Mouse (Mus musculus): Measurements from ENCODE around the gene Zfp641. TPM values are rescaled to one million over a fixed set of nuclear protein-coding genes. Genes with fewer than 3 reads are reported as not detected.

Gene Zfp641
- 1.3 TPM for polyA plus RNA-seq (2021)

DNA sequence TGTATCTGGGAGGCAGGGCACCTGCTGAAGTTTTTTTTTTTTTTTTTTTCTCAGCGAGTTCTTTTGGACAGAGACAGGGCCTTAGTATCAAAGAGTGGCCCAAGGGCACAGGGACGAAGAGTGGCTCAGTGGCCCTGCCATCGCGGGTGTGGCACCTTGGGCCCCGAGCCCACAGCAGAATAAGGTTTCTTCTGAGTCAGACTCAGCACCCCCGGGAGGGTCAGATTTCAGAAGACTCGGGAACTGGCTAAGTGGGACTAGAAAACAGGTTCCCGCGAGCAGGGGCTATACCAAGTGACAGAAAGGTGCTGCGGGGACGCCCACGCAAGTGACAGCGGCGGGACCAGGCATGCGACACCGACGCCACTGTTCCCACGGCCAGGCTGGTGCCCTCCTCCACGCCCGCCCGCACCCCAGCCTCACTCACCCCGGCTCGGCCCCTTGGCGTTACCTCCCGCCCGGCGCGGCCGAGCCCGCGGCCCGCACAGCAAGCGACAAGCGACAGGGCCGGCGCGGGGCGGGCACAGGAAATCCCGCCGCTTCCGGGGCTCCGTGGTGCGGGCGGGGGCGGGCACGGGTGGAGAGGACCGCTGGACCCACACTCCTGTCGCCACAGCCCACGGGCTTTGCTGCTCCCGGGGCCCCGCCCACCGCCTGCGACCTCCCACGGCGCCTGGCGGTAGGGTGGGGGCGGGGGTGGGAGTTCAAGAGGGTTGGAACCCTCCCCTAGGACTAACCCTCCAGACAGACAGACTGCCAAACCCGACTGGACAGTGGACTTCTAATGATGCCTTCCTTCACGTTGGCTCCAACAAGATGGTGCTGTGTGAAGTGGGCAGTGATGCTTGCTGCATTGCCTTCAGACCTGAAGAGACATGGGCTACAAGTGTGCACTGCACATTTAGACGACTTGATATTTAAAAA lies at the start of gene Zfp641:
Zfp641 (minus strand) TSS at position 534 of the 924 bp plus-strand sequence.
- POLR2A ChIA-PET, result no interaction called here
- no peak for DNase-seq (ENCODE audit: low read depth, low spot score)
- peaks cover 19% of the 10 kb centered on the region for H3K27me3 ChIP-seq
- in situ Hi-C loops (cut with MboI; ENCODE audit: low pct_unique_long_range_greater_than_20kb), result no loop called here
- CTCF ChIA-PET, result no interaction called here
- no peak for TF ChIP-seq CTCF (IDR thresholded peaks at IDR 0.05)
- no peak for ATAC-seq

DNA sequence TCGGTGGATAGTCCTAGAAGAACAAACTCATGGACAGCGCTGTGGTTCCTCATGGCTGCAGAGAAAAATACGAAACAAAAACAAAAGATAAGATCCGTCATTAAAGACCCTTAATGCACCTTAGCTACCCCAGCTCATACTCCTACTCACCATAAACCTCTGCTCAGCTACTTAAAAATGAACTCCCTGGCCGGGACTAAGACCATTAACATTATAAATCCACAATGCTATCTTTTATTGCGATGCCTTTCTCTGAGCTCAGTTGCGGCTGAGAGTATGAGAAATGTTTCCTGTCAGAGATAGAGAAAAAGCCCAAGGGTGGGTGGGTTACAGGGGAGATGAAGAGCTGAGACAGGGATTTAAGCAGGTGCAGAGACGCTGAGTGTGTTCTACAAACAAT lies 44.9 kb upstream of the Zfp641 start, which contains the start of gene Olfr284:
Olfr284 (minus strand) TSS at position 101 of the 400 bp plus-strand sequence.
- CTCF ChIA-PET, result no interaction called here
- H3K27me3 ChIP-seq, result no peaks in the 10 kb centered on the region
- in situ Hi-C loops (cut with MboI; ENCODE audit: low pct_unique_long_range_greater_than_20kb), result no loop called here
- ATAC-seq, result no peak
- no peak for DNase-seq (ENCODE audit: low read depth, low spot score)
- TF ChIP-seq CTCF (IDR thresholded peaks at IDR 0.05), result no peak
- POLR2A ChIA-PET, result no interaction called here

GRCm38 (mm10) chr15:98317177-98317724 lies 21.3 kb upstream of the Zfp641 start, which contains the start of gene Olfr285:
Gene Olfr285, minus strand, starts transcription at chr15:98317353.
- in situ Hi-C loops (cut with MboI; ENCODE audit: low pct_unique_long_range_greater_than_20kb), result no loop called here
- DNase-seq (ENCODE audit: low read depth, low spot score) (no peak), ATAC-seq (no peak)
- POLR2A ChIA-PET, result no interaction called here
- H3K27me3 ChIP-seq, result peaks cover 6% of the 10 kb centered on the region
- no peak for TF ChIP-seq CTCF (IDR thresholded peaks at IDR 0.05)
- CTCF ChIA-PET, result interaction anchor here (1.4 kb wide), 1 partner anchor 135 kb away, joined by 3 read pairs; no protein-coding TSS in a partner anchor

- TF ChIP-seq CTCF (IDR thresholded peaks at IDR 0.05), result peak; percentile 48
- peaks cover 10% of the 10 kb centered on the region for H3K27me3 ChIP-seq
- no peak for DNase-seq (ENCODE audit: low read depth, low spot score)
- ATAC-seq, result no peak
- POLR2A ChIA-PET, result no interaction called here
- in situ Hi-C loops (cut with MboI; ENCODE audit: low pct_unique_long_range_greater_than_20kb), result no loop called here
- CTCF ChIA-PET, result no interaction called here
Observed at GRCm38 (mm10) chr15:98315703-98316102, 19.7 kb upstream of the Zfp641 start.

DNA sequence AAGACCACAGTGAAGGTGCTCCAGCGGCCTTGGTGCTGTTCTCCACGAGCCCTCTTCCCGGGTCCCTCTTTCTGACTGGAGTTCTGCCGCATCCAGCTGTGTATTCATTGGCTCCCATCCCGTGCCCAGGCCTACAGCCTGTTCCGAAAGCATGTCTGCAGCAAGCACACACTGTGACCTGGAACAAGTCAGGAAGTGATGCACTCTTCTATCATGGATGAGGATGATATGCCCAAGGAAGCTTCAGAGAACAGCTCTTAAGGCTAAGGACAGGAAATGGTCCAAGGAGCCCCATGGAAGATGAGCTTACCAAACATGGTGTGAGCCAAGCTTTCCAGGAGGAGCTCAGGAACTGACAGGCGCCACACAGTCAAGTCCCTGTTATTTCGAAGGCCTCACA lies 2.3 kb downstream of the Zfp641 start:
- ChIA-PET CTCF (no interaction called here), POLR2A (no interaction called here)
- in situ Hi-C loops (cut with MboI; ENCODE audit: low pct_unique_long_range_greater_than_20kb), result no loop called here
- no peak for DNase-seq (ENCODE audit: low read depth, low spot score)
- peaks cover 8% of the 10 kb centered on the region for H3K27me3 ChIP-seq
- TF ChIP-seq CTCF (IDR thresholded peaks at IDR 0.05), result no peak
- no peak for ATAC-seq

- CTCF ChIA-PET, result no interaction called here
- in situ Hi-C loops (cut with MboI; ENCODE audit: low pct_unique_long_range_greater_than_20kb), result no loop called here
- no peaks in the 10 kb centered on the region for H3K27me3 ChIP-seq
- ATAC-seq (no peak), DNase-seq (ENCODE audit: low read depth, low spot score) (no peak)
- TF ChIP-seq CTCF (IDR thresholded peaks at IDR 0.05), result no peak
- POLR2A ChIA-PET, result no interaction called here
Observed at GRCm38 (mm10) chr15:98288566-98288965, 7.4 kb downstream of the Zfp641 start.

- in situ Hi-C loops (cut with MboI; ENCODE audit: low pct_unique_long_range_greater_than_20kb), result no loop called here
- peaks cover 14% of the 10 kb centered on the region for H3K27me3 ChIP-seq
- peak; percentile 51 for ATAC-seq
- DNase-seq (ENCODE audit: low read depth, low spot score), result no peak
- TF ChIP-seq CTCF (IDR thresholded peaks at IDR 0.05), result no peak
- ChIA-PET CTCF (no interaction called here), POLR2A (no interaction called here)
Observed at GRCm38 (mm10) chr15:98286418-98286817, 9.5 kb downstream of the Zfp641 start.

- in situ Hi-C loops (cut with MboI; ENCODE audit: low pct_unique_long_range_greater_than_20kb), result no loop called here
- ATAC-seq (no peak), DNase-seq (ENCODE audit: low read depth, low spot score) (no peak)
- POLR2A ChIA-PET, result no interaction called here
- H3K27me3 ChIP-seq, result no peaks in the 10 kb centered on the region
- TF ChIP-seq CTCF (IDR thresholded peaks at IDR 0.05), result no peak
- CTCF ChIA-PET, result no interaction called here
Observed at GRCm38 (mm10) chr15:98257776-98258175, 38.2 kb downstream of the Zfp641 start.

GRCm38 (mm10) chr15:98257193-98257592 lies 38.8 kb downstream of the Zfp641 start, which contains the start of gene H1fnt:
Gene H1fnt, minus strand, starts transcription at chr15:98257293.
- ChIA-PET POLR2A (no interaction called here), CTCF (no interaction called here)
- no peak for TF ChIP-seq CTCF (IDR thresholded peaks at IDR 0.05)
- no peak for ATAC-seq
- H3K27me3 ChIP-seq, result no peaks in the 10 kb centered on the region
- DNase-seq (ENCODE audit: low read depth, low spot score), result no peak
- in situ Hi-C loops (cut with MboI; ENCODE audit: low pct_unique_long_range_greater_than_20kb), result no loop called here

DNA sequence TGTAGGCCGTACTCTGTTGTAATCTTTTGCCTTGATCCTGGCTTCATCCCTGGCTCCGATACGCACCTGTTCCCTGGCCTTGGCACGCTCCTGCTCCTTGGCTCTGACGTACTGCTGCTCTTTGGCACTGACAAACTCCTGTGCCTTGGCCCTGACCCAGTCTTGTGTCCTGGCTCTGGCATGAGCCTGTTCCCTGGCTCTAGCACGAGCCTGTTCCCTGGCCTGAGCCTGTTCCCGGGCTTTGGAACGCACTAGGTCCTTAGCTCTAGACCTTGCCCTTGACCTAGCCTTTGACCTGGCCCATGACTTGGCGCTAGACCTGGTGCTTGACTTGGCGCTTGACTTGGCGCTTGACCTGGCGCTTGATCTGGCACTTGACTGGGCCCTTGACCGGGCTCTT lies 39.7 kb downstream of the Zfp641 start:
- in situ Hi-C loops (cut with MboI; ENCODE audit: low pct_unique_long_range_greater_than_20kb), result no loop called here
- DNase-seq (ENCODE audit: low read depth, low spot score), result no peak
- no peak for ATAC-seq
- ChIA-PET POLR2A (no interaction called here), CTCF (no interaction called here)
- TF ChIP-seq CTCF (IDR thresholded peaks at IDR 0.05), result no peak
- H3K27me3 ChIP-seq, result no peaks in the 10 kb centered on the region

Other genes starting within 250 kb of the Zfp641 start
- gene Pfkm, start 203.6 kb downstream of the Zfp641 start, polyA plus RNA-seq (2021), result 97.8 TPM
- 22.1 TPM for gene Senp1, start 202.4 kb downstream of the Zfp641 start, polyA plus RNA-seq (2021)
- gene Asb8, start 130.5 kb downstream of the Zfp641 start, polyA plus RNA-seq (2021), result 47.7 TPM
- not detected for gene Ccdc184, start 129.0 kb downstream of the Zfp641 start, polyA plus RNA-seq (2021)
- gene Olfr288, start 100.6 kb downstream of the Zfp641 start, polyA plus RNA-seq (2021), result not detected
- not detected for gene Gm44579, start 75.2 kb downstream of the Zfp641 start, polyA plus RNA-seq (2021)
- not detected for gene Olfr287, start 75.1 kb downstream of the Zfp641 start, polyA plus RNA-seq (2021)
- gene Olfr286, start 61.7 kb downstream of the Zfp641 start, polyA plus RNA-seq (2021), result not detected
- not detected for gene H1fnt, start 38.9 kb downstream of the Zfp641 start, polyA plus RNA-seq (2021)
- not detected for gene Olfr285, start 21.2 kb upstream of the Zfp641 start, polyA plus RNA-seq (2021)
- not detected for gene Olfr284, start 44.8 kb upstream of the Zfp641 start, polyA plus RNA-seq (2021)
- not detected for gene Olfr283, start 84.8 kb upstream of the Zfp641 start, polyA plus RNA-seq (2021)
- not detected for gene Olfr282, start 135.1 kb upstream of the Zfp641 start, polyA plus RNA-seq (2021)
- gene Olfr281, start 156.4 kb upstream of the Zfp641 start, polyA plus RNA-seq (2021), result not detected
- gene OR5BS1P, start 173.7 kb upstream of the Zfp641 start, polyA plus RNA-seq (2021), result not detected
- gene Lalba, start 186.6 kb upstream of the Zfp641 start, polyA plus RNA-seq (2021), result not detected
- not detected for gene Olfr279, start 196.2 kb upstream of the Zfp641 start, polyA plus RNA-seq (2021)
- gene Kansl2, start 238.1 kb upstream of the Zfp641 start, polyA plus RNA-seq (2021), result 91.6 TPM

Measured in Patski (cell line).